Mouse (Mus musculus) cortical plate, adult 2 months (tissue): ENCODE measurements at regions not wholly inside any gene's neighbourhood (a gene's known extent, or its start where the extent isn't known, plus 50 kb on each side); places are given as distances from the start of the nearest gene placed in this dataset.

Experiments used
- CTCF ChIP-seq: fragments of 200-500 bp; IDR thresholded peaks from 2 replicates; pipeline ENCODE4 v1.5.1; 2011; ENCODE audit warnings: mild to moderate bottlenecking, control low read depth, low read length; ENCODE audit not compliant: insufficient read depth; ENCODE audit errors: extremely low read depth
- POLR2A ChIP-seq: fragments of 200-500 bp; IDR thresholded peaks from 2 replicates; pipeline ENCODE4 v1.6.1; 2011; ENCODE audit warnings: mild to moderate bottlenecking, low read length, control low read depth; ENCODE audit not compliant: insufficient read depth; ENCODE audit errors: extremely low read depth

DNA sequence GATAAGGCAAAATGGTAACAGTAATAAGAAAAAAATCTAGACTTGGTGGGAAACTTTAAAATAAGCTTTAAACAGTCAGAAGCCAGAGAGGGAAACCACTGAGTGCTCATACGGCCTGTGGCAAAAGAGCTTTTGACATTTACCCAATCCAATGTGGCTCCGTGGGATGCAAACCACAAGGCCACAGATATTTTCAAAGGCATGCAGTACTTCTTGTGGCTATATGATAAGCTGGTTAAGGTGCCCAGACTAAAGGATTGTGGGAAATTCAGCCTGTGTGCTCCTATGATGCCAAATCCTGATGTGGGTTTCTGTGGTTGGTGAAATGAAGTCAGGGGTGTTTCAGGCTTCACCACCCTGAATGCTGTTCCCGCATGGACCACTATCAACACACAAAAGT is 355.8 kb downstream of the Sorl1 start:
- TF ChIP-seq CTCF (no peak), POLR2A (no peak)
